Mouse (Mus musculus) stomach, postnatal 0 days (tissue): ENCODE results near the gene Gm10184. TPM values are rescaled to one million over a fixed set of nuclear protein-coding genes. Genes with fewer than 3 reads are reported as not detected.
"Not testable (repeated sequence)": the region's sequence is repeated elsewhere in the genome, so short reads cannot be mapped to it uniquely, and the experiment has no call there.

ENCODE experiments used
- ATAC-seq: fragments of 200-750 bp; cut with Nextera tagmentation; 2 replicates; pipeline ENCODE4 v1.8.0; 2017; ENCODE audit not compliant: low FRiP score, low TSS enrichment
- DNase-seq: peaks from one replicate; pipeline ENCODE4 v3.0.0-alpha.2; 2016; ENCODE audit warnings: low spot score
- H3K27ac ChIP-seq: fragments of 300-500 bp; sonication (generic); replicated peaks from 2 replicates; pipeline ENCODE4 v1.5.1; 2014; ENCODE audit warnings: mild to moderate bottlenecking, control low read depth
- H3K27me3 ChIP-seq: fragments of 300-500 bp; sonication (generic); 2 replicates; pipeline ENCODE4 v1.6.1; 2014; ENCODE audit warnings: low read length; ENCODE audit not compliant: control insufficient read depth, insufficient read depth
- H3K36me3 ChIP-seq: fragments of 300-500 bp; sonication (generic); 2 replicates; pipeline ENCODE4 v1.6.1; 2014; ENCODE audit warnings: low read length, mixed read lengths; ENCODE audit not compliant: control insufficient read depth, insufficient read depth
- H3K4me1 ChIP-seq: fragments of 300-500 bp; sonication (generic); replicated peaks from 2 replicates; pipeline ENCODE4 v1.6.1; 2014; ENCODE audit warnings: antibody characterized with exemption; ENCODE audit not compliant: control insufficient read depth, insufficient read depth
- H3K4me2 ChIP-seq: fragments of 300-500 bp; sonication (generic); replicated peaks from 2 replicates; pipeline ENCODE4 v1.6.1; 2014; ENCODE audit warnings: low read depth, mild to moderate bottlenecking, control low read depth, moderate library complexity
- H3K4me3 ChIP-seq: fragments of 300-500 bp; sonication (generic); 2 replicates; pipeline ENCODE4 v1.5.1; 2014; ENCODE audit warnings: low read depth, low read length, control low read depth
- H3K9ac ChIP-seq: fragments of 300-500 bp; sonication (generic); 2 replicates; pipeline ENCODE4 v1.6.1; 2014; ENCODE audit warnings: mild to moderate bottlenecking, low read length, control low read depth, mixed read lengths
- H3K9me3 ChIP-seq: fragments of 300-500 bp; sonication (generic); 2 replicates; pipeline ENCODE4 v1.6.1; 2016; ENCODE audit warnings: low read length; ENCODE audit not compliant: control insufficient read depth
- CTCF ChIP-seq: IDR thresholded peaks from 2 replicates; pipeline ENCODE4 v1.5.1; 2016; ENCODE audit warnings: antibody characterized with exemption, low read depth, mild to moderate bottlenecking, moderate library complexity
- EP300 ChIP-seq: optimal IDR thresholded peaks from 2 replicates; pipeline ENCODE3; 2016; ENCODE audit warnings: antibody characterized with exemption
- WGBS: fragments of 180-500 bp; shearing (Covaris S2); extraction: QIAGEN DNeasy Blood & Tissue Kit; methylation state at CpG from one replicate; pipeline ENCODE4 v1.1.7; 2014; 5-methylcytosine and 5-hydroxymethylcytosine counted together
- polyA plus RNA-seq: library from polyadenylated mRNA; unstranded; fragments of >200 nt; fragmentation: Nextera tagmentation; extraction: Ambion mirVana; gene quantifications from 2 replicates; pipeline ENCODE4 v1.2.1, GENCODE M21; 2015

The Gm10184 gene
- polyA plus RNA-seq, result 27.4 and 38.2 TPM in 2 replicates

GRCm38 (mm10) chr17:89910349-89910748, at the start of gene Gm10184:
Gm10184 (minus strand) TSS chr17:89910449.
- no peak within 1 kb of the TSS for H3K4me3 ChIP-seq
- 85% methylated on average over 6 of the region's 6 CpGs for WGBS
- TF ChIP-seq CTCF, result no peak
- TF ChIP-seq EP300, result no peak
- H3K27ac ChIP-seq, result no peak within 1 kb of the TSS
- H3K27me3 ChIP-seq, result no peaks in the 10 kb centered on the region
- no peaks in the 10 kb centered on the region for H3K36me3 ChIP-seq
- H3K4me1 ChIP-seq, result no peaks in the 10 kb centered on the region
- H3K9ac ChIP-seq, result no peak within 1 kb of the TSS
- DNase-seq (no peak), ATAC-seq (no peak)
- no peaks in the 10 kb centered on the region for H3K9me3 ChIP-seq
- H3K4me2 ChIP-seq, result no peak within 1 kb of the TSS

GRCm38 (mm10) chr17:89933950-89934349, 23.7 kb upstream of the Gm10184 start:
- H3K27ac ChIP-seq, result no peak overlapping the region
- DNase-seq (no peak), ATAC-seq (no peak)
- no peak overlapping the region for H3K9ac ChIP-seq
- H3K4me3 ChIP-seq, result no peak overlapping the region
- no peaks in the 10 kb centered on the region for H3K27me3 ChIP-seq
- no peak overlapping the region for H3K4me2 ChIP-seq
- 39% methylated on average over 1 of the region's 2 CpGs for WGBS
- H3K9me3 ChIP-seq, result no peaks in the 10 kb centered on the region
- no peaks in the 10 kb centered on the region for H3K4me1 ChIP-seq
- TF ChIP-seq EP300 (no peak), CTCF (no peak)
- no peaks in the 10 kb centered on the region for H3K36me3 ChIP-seq

- H3K36me3 ChIP-seq, result no peaks in the 10 kb centered on the region
- no peaks in the 10 kb centered on the region for H3K27me3 ChIP-seq
- TF ChIP-seq EP300 (no peak), CTCF (no peak)
- no peak overlapping the region for H3K9ac ChIP-seq
- no peak overlapping the region for H3K4me2 ChIP-seq
- no peak overlapping the region for H3K4me3 ChIP-seq
- ATAC-seq (no peak), DNase-seq (no peak)
- H3K27ac ChIP-seq, result no peak overlapping the region
- no peaks in the 10 kb centered on the region for H3K9me3 ChIP-seq
- no peaks in the 10 kb centered on the region for H3K4me1 ChIP-seq
Observed at GRCm38 (mm10) chr17:89907686-89908085, 2.6 kb downstream of the Gm10184 start.

GRCm38 (mm10) chr17:89904701-89905100, 5.5 kb downstream of the Gm10184 start:
- H3K4me2 ChIP-seq, H3K4me3 ChIP-seq, H3K27me3 ChIP-seq, H3K27ac ChIP-seq, H3K4me1 ChIP-seq, DNase-seq, H3K9me3 ChIP-seq, H3K36me3 ChIP-seq, H3K9ac ChIP-seq, ATAC-seq: not testable (repeated sequence)
- WGBS, result 87% methylated on average over 5 of the region's 5 CpGs

GRCm38 (mm10) chr17:89902767-89903166, 7.5 kb downstream of the Gm10184 start:
- Histone ChIP-seq H3K36me3 (no peaks in the 10 kb centered on the region), H3K4me1 (no peaks in the 10 kb centered on the region), H3K27me3 (no peaks in the 10 kb centered on the region), H3K27ac (no peak overlapping the region), H3K4me2 (no peak overlapping the region), H3K9me3 (no peaks in the 10 kb centered on the region), H3K4me3 (no peak overlapping the region), H3K9ac (no peak overlapping the region)
- TF ChIP-seq EP300, result no peak
- TF ChIP-seq CTCF, result no peak
- DNase-seq (no peak), ATAC-seq (no peak)
- WGBS, result 83% methylated on average over 1 of the region's 1 CpGs

GRCm38 (mm10) chr17:89900610-89901009, 9.6 kb downstream of the Gm10184 start:
- H3K36me3 ChIP-seq, result no peaks in the 10 kb centered on the region
- WGBS, result 52% methylated on average over 7 of the region's 7 CpGs
- DNase-seq, result no peak
- H3K27ac ChIP-seq, result no peak overlapping the region
- H3K4me1 ChIP-seq, result no peaks in the 10 kb centered on the region
- ATAC-seq, result no peak
- TF ChIP-seq CTCF, result no peak
- no peak for TF ChIP-seq EP300
- no peak overlapping the region for H3K4me2 ChIP-seq
- no peaks in the 10 kb centered on the region for H3K9me3 ChIP-seq
- H3K4me3 ChIP-seq, result no peak overlapping the region
- no peaks in the 10 kb centered on the region for H3K27me3 ChIP-seq
- no peak overlapping the region for H3K9ac ChIP-seq
